Mouse (Mus musculus) fibroblast of lung, adult 2 months (primary cell): Measurements from ENCODE around the gene Ebf1.
A peak's percentile ranks its signal among the peaks of the same experiment; 100 is the strongest.

Source experiments
- DNase-seq: peaks from one replicate; pipeline ENCODE4 v3.0.0-alpha.2; 2011; ENCODE audit warnings: low read depth

The Ebf1 gene

DNA sequence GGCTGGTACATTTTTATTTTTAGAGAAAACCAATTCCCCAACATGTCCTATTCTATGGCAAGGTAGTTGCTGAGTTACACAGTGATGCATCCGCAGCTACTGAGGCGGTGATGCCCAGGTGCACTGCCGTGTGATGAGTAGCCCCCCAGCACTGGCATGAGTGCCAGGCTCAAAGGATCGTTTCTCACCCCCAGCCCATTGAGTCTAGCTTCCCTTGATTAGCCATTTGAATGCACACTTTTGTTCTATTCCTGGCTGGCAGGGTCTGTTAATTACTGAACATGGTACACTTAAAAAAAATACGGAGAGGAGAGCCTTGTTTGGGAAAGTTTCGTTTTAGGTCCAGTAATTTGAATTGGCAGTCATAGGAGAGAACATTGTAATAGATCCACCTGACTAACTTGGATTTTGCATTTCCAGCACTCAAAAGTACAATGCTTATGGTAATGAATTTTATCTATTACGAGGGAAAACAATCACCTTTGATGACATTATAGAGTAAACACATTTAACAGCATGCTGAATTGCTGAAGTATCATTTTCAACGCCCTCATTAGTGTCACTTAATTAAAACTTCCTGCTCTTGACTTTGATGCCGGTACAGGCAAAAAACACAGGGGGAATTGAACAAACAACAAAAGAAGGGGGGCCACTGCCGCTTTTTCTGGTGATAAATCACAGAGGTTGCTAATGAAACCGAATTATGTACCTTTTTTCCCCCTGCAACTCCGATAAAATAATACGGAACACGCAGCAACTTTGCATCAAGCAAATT, 167.3 kb downstream of the Ebf1 start:
- DNase-seq = no peak

DNA sequence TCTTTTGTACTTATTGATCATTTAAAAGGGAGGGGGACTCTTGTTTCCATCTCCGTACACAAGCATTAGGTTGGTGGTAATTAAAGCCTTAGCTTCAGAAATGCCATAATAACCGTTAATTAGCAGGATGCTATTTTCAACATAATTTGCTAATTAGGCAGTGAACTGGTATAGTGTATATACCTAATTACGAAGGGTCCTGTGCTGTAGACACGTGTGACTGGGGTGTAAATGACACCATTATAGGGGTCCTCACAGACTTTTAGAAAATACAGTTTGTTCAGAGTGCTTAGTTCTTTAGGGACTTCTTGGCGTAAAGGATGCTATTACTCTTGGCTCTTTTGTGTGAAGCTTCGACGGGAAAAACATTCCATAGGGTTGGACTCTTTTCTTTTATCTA, 167.9 kb downstream of the Ebf1 start:
- DNase-seq = no peak

DNA sequence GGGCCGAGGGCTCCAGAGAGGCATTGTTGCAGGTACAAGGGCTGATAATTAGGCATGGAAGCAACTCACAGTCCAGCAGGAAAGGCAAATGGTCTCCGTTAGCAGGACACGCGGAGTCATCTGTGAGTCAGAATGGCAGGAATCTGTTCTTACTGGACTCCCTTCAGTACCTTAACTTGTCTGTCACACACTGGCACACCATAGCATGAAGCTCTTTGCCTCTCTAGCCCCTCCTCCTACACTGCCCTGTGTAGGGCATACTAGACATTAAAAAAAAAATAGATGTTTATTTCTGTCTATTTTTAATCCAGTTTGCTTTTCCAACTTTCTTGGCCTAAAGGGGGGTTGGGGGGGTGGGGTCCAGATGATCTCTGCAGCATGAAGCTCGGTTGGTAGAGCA, 168.4 kb downstream of the Ebf1 start:
- no peak for DNase-seq

DNA sequence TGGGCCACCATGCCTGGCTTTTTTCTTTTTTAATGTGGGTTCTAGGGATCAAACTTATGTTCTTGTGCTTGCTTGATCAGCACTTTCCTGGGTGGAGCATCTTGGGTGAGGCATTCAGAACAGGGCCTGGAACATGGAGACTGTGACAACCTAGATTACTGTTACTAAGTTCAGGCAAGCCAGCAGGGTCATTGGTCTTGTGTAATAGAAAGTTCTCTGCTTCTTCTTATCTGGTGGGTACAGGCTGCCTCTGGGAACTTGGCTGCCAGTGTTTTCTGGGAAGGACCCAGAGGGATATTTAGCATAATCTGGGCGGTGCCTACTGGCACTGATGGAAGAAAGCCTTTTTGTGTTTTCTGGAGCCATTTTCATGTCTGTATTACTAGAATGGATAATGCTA, 170.9 kb downstream of the Ebf1 start:
- no peak for DNase-seq

DNA sequence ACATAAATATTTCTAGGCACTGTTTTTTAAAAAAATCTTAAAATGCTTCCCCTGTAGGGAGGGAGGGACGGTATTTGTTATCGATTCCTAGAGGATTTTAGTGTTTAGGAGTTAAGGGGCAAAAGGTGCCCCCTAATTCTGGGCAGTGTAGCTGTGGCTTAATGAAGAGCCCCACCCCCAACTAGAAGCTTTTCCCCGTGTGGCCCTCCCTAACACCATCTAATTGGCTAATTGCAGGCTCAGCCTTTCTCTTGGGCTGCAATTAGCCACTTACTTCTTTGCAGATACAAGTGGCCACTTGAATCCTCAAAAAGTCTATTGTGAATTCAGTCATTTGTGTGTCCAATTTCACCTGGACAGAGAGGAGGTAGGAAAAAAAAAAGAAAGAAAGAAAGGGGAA, 175.7 kb downstream of the Ebf1 start:
- no peak for DNase-seq

DNA sequence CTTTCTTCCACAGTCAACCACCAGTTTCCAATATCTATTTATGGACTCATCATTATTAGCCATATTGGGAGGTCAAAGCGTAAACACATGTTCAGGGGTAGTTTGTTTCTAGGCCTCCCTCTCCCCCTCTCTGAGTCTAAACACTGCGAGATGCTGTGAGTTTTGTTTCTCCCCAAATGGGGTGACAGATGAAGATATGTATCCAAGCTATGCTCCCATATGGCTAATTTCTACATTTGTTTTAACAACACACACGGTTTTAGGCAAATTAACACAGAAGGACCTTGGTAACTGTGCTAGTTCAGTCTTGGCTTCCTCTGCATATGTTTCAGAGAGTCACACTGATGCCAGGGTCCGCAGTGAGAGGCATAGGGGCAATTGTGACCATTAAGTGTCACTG, 177.8 kb downstream of the Ebf1 start:
- no peak for DNase-seq

DNA sequence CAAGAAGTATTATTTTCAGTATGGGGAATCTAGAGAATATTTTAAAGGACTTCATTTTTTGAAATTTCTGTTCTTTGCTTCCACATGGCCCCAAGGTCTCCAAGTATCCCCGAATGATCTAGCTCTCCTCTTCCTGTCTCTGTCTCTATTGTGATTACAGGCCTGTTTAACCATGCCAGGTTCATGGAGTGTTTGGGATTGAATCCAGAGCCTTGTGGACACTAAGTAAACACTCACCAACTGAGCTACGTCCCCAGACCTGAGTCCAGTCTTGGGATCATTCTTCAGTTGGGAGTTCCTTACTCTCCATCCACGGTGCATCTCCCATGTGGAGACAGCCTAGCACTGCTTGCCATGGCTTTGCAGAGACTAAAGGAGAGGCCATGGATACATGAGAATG, 178.7 kb downstream of the Ebf1 start:
- DNase-seq = no peak

DNA sequence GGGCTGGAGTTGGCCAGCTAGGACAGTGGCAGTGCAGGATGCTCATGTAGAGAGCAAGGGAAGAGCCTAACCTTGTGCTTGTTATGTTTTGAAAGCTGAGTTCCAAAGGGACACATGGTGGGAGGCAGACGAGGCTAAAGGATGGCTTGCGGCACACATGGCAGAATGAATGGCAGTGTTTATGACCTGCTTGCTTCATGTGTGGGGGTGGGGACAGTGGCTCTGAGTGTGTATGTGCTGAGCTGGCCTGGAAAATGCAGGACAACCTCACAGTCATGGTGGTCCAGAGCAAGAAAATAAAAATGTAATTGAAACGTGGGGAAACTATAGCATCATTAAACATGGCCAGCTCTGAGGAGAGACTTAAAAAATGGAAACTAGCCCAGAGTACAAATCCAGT, 181.2 kb downstream of the Ebf1 start:
- DNase-seq = no peak

DNA sequence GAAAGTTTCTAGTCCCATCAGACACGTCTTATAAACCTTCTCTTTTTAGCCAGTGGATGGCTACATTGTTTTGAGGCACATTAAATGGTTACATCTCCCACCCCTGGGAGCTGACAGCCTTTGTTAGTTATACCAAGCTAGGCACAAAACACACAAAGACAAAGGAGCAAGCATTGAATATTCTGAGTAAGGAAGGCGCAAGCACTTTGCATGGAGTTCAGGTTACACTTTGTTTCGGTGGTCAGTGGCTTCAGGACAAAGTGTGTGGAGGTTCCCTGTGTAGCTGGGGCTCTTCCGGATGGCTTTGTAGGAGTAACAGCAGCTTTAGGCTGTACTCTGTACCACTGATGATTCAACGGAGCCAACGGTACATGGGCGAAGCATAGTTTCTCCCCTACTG, 186.9 kb downstream of the Ebf1 start:
- DNase-seq = no peak

DNA sequence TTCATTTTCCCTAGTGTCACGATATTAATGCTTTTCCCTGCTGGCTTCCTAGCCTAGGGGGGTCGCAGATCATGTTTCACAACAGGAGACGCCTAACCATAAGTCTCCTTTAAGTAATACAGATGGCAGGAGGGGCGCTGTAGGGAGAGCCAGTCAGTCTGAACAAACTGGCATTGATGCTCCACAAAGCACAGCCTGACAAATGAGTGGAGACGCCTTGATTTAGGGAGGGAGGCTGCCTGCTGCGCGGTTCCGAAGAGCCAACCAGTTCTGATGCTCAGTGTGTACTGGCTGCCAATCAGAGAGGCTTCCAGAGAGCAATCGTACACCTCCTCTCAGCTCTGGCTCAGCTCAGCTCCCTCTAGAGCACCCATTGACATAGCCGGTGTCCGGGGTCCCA, 189.5 kb downstream of the Ebf1 start:
- DNase-seq = no peak

DNA sequence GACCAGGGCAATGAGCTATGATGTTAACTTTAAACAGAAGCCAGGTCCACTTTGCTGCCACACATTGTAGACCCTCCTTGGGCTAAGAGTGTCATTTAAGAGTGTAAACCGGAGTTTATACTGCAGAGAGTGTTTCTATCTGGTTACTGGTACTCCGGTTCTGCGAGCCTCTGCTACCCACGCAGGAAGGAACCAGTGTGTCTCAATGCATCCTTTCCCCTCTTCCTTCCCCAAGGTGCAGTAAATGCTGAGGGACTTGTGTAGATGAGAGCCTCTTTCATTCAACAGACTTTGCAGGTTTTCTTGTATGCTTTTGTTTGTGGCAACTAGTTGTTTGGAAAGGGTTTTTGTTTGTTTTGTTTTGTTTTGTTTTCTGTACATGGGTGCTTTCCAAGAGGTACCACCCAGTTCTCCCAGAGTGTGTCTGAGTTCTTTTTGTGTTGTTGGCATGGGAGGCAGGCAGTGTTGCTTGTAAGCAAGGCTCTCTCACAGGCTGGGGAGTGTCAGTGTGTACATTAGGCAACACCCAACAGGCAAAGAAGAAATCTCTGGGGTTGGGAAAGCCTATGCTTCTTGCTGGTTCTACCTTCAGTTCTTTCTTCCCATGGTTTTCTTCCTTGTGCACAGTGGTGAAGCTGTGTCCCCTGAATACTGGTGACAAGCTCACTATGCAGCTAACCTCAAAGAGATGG, 191.9 kb downstream of the Ebf1 start:
- no peak for DNase-seq

DNA sequence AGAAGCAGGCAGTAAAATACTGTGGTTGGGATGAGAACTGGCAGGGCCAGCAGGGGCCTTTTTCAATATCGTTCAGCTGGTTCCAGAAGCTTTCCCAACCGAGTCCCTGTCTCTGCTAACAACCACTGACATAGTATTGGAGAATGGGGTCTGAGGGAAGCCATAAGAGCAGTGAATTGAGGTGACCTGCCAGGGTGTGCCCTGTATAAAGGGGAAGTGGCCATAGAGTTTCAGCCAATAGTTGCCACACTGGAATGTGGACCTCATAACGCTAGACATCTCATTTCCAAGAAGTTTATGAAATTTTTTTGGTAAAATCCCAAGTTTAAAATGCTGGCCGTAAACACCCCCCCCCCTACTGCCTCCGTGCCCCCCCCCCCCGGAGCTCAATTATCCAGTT, 193.9 kb downstream of the Ebf1 start:
- DNase-seq = no peak

DNA sequence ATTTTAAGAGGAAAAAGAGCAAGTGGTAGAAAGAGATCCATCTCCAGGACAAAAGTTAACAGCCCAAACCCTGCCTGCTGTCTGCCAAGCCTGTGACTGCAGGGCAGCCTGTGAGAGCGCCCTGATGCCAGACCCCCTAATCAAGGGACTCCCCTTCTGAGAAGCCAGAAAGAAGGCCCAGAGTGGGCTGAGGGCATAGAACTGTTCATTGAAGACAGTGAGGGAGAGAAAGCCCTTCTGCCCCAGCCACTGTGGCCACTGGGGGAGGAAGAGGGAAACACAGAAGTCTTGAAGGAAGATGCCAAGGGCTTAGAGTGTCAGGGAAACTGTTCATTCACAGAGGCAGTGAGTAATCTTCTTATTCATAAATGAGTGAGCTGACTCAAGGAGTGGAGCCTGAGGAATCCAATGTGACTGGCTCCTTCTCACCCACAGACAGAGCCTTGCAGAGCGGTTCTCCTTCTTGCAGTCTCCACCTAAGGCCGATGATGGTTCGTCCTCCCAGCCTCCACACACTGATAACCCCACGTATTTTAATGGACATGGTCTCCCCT, 195.2 kb downstream of the Ebf1 start:
- DNase-seq = peak; percentile 52

DNA sequence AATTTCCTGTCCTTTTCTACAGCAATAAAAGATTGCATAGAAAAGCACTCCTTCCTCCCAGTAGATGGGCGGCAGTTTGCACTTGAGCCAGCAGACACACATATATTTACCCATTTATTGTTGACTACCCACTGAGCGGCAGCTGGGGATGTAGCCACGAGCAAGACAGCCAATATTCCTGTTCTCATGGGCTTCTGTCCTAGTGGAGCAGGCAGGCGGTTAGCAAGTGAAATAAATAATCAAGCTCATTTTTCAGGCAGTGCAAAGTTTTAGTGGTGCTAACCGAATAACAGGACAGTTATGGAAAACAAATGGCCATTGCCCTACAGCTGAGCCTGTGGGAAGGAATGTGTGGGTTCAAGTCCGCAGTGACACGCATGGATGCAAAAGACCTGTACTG, 196.4 kb downstream of the Ebf1 start:
- no peak for DNase-seq

DNA sequence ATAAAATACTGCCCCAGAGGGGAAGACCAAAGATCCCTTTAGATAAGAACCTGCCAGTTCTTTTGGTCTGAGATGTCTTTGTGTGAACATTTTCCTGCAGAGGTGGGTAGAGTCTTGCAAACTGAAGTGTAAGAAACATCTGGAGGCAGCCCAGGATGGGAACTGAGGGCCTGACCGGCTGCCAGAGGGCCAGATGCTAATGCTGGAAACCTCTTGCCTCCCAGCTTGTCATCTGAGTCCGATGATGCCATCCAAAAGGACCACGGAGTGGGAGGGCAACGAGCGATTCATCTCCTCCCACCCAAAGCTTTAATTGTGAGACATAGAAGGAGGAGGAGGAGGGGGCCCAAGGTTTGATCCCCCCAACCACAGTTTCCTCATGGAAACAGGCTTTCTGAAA, 197.7 kb downstream of the Ebf1 start:
- DNase-seq = no peak

DNA sequence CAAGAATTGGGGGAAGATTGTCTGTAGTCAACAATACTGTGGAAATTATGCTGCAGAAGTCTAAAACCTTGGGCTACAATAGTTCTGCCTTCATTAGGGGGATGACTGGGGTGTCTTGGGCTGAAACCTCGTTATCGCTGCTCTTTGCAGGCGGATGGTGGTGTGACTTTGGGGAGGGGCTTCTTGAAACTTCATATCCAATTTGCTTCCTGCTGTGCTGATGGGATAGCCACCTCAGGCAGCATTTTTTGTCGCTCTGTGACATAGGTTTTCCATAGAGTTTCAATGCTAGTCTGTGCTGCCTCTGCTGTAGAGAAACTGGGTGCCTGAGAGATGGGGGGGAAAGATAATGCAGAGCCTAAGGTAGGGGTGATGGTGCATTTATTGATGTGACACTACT, 198.9 kb downstream of the Ebf1 start:
- no peak for DNase-seq

DNA sequence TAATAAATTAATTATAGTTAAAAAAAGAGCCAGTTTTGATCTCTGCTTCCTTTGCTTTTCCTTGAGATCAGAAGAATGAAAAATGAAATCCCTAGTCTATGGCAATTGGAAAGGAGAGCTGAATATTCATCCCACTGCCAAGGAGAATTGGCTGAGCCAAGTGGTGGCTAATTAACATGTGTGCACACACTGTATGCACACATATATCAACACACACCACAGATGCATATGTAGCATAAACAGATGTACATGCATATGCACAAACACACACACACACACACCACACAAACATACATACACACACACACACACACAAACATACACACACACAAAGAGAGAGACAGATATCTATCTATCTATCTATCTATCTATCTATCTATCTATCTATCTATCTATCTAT, 205.2 kb downstream of the Ebf1 start:
- DNase-seq = no peak

DNA sequence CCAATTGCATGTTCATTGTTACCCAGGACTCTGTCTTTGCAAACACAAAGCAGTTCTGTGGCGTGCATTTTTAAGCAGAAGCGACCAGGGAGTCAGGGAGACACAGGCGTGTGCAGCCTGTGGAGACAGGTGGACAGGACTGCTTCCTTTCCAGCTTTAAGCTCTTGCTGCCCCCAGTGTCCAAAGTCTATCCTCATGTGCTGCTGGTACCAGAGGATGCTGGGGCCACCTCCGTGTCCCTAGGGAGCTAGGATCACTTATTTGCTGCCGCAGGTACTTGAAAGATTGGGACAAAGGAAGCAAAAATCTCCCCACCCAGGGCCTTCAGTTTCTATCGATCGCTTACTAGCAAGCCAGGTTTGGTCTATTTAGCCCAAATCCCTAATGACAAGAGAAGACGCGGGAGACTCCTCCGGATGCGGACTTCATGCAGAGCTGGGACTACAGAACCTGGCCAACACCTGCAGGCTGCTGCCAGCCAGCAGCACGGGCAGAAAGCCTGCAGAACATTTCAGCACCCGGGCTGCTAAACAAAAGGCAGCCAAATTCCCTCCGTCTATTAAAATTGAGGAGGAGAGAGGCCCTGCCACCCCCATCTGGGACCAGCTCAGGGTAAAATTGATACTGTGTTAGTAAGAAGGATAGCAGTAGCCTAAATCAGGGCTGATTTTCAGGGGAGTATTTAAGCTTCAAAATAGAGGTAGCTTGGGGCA, 215.3 kb downstream of the Ebf1 start:
- DNase-seq = no peak

DNA sequence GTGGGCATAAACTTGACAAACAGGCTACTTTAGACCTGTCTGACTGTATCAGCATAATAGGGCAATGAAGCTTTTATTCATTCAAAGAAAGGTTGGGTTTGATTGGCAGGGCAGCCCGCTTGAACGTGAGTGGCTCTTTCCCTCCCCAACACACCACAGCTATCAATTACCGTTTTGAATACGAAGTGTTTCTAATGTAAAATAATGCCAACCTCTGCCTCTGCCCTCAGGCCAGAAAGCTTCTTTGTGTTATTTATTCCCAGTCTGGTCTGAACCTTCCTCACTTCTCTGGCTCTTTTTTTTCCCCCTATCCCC, 215.8 kb downstream of the Ebf1 start:
- no peak for DNase-seq

DNA sequence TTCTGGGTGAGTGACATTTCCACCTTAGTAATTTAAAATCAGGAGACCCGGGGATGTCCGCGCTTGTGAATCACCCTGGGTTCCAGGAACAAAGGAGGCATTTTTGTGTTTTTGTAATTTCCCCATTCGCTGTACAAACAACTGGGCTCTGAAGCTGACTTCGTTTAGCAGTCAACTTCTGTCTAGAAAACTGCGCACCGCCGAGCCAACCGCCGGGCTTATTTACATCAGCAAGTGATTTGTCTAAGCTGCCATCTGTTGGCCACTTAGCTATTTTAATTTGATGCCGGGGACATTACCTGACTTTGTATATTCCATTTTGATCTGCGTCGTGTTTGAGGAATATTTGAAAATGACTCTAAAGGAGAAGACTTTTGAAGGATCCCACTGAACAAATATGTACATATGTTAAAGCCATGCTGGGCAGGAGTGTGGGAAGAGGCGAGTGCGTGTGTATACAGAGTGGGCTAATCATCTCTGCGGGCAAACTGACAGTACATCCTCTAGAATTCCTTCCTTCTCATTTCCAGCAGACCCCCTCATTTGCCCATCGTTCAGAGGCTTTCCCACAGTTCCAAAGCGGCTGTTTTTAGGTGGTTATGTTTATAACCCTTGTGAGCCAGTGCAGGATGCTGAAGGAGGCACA, 216.4 kb downstream of the Ebf1 start:
- no peak for DNase-seq

DNA sequence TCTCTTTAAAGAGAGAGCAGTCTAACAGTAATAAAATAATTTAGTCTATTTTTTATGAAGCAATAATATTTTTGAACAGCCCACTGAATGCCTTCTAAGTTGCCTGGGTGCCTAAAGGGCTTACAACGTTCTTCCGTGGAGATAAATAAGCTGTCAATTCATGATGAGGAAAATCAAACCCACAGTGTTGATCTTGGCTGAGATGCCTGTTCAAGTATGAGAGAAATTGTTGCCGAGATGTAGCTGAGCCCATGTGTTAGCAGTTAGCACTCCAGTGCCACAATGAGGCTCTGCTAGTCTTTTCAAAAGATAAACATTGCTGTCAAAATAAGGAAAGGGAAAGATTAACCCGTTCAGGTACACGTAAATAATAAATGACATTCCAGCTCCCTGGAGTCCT, 218.0 kb downstream of the Ebf1 start:
- DNase-seq = peak; percentile 83

DNA sequence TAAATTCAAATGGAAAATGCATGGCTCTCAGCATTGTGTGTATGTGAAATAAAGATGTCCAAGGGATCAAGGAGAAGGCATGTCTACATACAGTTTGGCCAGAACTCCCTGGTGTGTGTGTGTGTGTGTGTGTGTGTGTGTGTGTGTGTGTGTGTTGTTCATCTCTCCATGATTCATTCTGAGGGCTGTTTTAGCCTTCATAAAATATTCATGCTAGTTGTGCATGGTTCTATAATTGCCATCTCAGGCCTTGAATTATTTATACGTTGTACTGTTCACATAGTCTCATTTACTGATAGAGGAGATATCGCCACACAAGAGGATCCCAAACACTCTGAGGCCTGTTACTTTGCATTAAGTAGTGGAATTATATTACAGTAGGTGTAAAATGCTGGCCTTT, 220.5 kb downstream of the Ebf1 start:
- DNase-seq = no peak
